Mouse (Mus musculus): Measurements from ENCODE around the gene 6030445D17Rik.

The 6030445D17Rik gene

DNA sequence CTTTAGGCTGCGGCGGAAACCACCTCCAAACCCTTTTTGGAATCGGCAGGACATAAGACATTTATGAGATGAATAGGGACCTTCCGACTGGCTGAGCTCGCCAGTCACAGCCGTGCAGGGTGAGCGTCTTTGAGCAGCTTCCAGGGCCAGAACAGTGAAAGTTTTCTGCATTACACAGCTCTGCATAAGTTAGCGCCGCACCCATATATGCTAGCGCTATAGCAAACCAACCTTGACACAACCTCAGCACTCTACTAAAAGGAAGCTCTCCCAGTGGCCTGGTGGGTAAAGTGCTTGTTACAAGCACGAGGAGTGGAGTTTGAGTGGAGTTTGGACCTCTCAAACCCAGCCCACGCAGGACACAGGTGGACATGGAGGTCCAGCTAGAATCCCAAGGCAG lies 2.8 kb upstream of the 6030445D17Rik start:
- no peak for DNase-seq (ENCODE audit: low spot score in 2 of 2)

DNA sequence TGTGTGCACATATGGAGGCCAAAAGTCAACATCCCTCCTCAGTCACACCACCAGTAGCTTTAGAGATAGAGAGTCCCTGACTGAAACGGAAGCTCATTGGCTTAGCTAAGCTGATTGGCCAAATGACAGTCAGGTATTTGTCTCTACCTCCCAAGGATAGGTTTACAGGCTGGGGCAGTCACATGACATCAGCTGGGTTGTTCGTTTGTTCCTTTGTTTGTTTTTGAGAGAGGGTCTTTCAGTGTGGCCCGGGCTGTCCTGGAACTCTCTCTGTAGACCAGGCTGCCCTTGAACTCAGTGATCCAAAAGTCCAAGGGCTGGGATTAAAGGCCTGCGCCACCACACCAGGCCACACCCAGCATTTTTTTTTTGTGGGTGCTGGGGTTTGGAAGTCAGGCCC lies 844 bp upstream of the 6030445D17Rik start:
- DNase-seq (ENCODE audit: low spot score in 2 of 2): peak in 1 of 2 experiments; percentile 30

DNA sequence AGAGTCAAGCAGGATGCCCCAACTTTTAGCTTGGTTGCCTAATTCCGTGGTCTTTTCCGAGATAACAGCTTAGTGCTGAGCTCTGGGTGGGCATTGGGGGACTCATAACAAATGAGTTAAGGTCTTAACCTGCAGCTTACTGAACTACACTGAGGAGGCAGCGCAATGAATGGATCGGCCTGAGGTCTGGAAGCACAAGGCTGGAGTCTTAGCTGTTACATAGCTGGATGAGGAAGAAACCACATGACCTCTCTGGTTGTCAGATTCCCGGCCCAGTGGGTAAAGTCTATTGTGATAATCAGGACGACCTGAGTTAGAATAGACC lies 327 bp upstream of the 6030445D17Rik start:
- peak in 1 of 2 experiments; percentile 48 for DNase-seq (ENCODE audit: low spot score in 2 of 2)

DNA sequence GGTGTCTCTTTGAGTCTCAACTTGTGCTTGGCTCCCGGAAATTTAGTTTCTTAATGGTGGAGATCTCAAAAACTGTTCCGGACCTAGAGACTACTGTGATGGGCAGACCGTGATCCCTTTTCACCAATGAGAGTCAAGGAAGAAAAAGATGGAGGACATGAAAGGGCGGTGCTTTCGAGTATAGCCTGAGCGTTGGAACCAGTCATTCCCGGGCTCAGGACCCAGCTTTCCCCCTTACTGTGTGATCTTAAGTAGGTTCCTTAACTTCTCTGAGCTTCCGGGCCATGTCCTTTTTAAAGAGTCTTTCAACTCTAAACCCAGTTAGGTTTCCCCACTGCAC lies 759 bp downstream of the 6030445D17Rik start:
- DNase-seq (ENCODE audit: low spot score in 2 of 2): peak in 1 of 2 experiments; percentile 51

DNA sequence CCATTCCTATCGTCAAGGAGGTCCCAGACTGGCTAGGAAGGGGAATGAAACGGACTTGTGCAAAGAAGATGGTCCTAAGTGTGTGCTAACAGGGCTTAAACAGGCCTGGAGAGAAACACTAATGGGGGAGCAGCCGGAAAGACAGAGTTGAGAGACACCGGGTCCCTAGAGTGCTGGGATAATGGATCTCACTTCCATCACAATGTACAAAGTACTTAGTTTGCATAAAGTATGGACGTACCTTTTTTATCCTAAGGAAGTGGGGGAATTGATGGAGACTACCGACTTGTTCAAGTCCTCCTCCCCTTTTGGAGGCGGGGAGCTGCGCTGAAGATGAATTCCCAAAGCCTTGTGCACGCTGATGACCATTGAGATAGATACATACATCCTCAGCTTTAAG lies 1.4 kb downstream of the 6030445D17Rik start:
- DNase-seq (ENCODE audit: low spot score in 2 of 2): no peak

DNA sequence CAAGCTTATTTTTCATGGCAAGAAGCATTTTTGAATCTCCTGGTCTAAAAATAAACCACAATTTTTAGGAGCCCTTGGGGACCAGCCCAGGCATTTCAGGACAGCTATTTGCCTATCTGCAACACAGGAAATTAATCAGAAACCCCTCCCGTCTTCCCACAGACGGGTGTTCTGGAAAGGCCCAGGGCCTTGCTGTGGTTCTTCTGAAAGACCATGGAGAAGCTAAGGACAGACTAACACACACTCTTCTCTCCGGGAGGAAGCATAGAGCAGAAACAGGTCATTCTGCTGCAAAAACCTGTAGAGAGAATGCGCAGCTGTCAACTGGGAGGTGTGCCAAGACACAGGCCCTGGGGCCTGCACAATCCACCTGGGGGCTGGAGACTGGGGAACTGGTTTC lies 4.2 kb downstream of the 6030445D17Rik start:
- DNase-seq (ENCODE audit: low spot score in 2 of 2): no peak

DNA sequence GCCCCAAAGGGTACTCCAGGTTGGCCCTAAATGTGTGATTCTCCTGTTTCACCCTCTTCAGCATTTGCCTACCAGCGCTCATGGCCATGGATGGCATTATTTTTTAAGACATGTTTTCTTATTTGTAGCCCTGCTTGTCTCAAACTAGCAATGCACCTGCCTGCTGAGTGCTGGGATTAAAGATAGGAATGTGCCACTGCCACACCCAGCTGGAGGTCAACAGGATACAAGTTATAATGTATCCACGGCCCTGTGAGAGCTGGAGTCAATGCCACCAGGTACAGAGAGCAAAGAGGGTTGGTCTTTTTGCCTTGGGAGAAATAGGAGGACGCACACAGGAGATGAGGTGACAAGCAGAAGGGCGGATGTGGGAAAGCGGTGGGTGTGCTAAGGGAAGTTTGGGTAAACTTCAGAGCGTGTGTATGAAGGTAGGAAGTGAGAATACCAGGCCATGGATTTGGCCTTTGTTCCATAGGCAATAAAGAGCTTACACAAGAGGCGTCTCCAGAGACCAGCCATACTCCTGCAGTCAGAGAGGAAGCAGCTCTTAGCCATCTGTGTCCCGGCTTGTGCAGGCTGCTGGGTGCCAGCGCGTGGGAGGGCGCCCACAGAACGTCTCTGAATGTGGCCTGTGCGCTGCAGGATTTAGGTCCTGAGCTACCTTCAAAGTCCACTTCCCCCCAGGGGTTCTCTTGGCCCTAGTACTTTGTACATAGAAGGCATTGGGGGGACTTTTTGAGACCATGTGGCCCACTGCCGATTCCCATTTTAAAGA lies 6.7 kb downstream of the 6030445D17Rik start:
- DNase-seq (ENCODE audit: low spot score in 2 of 2): no peak

DNA sequence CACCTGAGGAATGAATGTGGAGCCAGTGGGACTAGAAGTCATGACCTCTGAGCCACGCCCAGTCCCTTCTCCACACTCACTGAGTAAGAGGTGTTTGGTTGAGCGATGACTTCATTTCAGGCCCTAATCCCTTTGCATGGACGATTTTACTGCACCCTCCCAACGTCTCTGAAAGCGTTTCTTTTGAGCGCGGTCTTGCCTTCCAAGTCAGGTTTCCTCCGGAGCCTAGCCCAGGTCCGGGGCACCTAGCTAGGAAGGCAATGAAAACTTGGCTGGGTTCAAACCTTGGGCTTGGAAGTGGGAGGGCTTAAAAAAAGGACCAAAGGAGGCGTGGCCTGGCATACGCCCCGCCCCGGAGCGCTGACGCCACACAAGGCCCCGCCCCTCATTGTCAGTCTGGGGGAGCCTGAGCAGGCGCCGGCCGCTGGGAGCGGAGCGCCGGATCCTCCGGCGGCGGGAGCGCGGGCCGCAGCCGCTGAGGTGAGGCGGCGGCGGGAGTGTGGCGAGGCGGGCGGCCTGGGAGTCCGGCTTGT lies 7.4 kb downstream of the 6030445D17Rik start, which contains the start of gene Luzp1:
Gene Luzp1, plus strand, starts transcription at position 391 of the 533 bp plus-strand sequence.
- DNase-seq (ENCODE audit: low spot score in 2 of 2): peak; percentile 85 to 92

DNA sequence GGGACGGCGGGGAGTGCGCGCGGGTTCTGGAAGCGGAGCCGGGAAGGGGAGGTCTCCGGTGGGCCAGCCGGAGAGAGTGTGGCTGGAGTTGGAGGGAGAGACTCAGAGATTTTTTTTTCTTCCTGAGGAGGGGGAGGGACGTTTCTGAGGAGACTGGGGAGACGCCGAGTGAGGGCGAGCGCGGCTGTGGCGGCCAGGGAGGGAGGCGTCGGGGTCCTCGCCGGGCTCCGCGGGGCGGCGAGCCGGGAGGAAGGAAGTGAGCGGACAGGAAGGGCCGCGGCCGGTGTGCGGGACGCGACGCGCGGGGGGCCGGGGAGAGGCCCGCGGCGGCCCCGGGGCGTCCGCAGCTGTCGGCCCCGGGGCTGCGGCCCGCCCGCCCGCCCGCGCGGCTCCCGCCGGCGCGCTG lies 7.9 kb downstream of the 6030445D17Rik start:
- no peak for DNase-seq (ENCODE audit: low spot score in 2 of 2)

DNA sequence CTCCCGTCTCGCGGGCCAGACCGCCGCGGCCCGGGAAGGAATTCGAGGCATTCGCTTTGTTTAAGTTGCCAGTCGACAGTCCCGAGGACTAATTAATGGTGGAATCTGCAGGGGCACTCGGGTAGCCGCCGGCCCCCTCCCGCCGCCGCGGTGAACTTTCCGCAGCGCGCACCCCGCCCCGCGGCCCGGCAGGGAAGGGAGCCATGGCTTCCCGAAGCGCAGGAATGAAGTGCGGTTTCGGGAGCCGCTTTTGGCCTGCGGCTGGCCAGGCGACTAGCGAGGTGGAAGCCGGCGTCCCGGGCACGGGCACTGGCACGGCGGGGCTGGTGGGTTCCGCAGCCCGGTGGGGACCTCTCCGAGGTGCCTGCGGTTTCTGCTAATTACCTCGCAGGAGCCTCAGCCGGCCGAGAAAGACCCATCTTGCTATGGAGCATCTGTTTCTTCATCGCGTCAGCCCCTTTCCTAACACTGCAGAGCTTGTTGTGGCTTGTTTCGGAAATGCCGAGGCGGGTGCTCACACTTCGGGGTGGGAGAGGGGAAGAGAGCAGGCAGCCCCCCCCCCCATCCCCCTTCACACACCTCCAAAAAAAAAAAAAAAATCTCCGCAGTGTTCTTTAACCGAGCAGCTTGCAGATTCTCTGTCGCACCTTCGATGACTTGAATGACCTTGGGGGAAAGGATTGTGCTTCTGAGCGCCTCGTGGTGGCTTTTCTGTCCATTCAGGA lies 8.5 kb downstream of the 6030445D17Rik start:
- DNase-seq (ENCODE audit: low spot score in 2 of 2): peak; percentile 21 to 71

DNA sequence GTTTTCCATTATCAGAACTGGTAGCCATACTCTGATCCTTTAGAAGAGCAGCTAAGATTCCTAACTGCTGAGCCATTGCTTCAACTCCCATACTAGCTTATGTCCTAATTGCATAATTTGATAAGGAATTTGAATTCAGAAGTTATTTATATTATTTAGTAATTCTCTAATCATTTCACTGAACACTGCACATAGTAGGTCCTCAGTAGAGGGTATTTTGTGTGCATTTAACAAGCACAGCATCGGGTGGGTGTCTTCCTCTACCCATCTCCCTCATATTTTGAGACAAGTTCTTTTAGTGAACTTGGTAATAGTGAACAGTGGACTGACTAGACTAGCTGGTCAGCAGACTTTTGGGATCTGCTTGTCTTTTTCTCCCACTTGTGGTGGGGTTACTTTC lies 14.6 kb downstream of the 6030445D17Rik start:
- no peak for DNase-seq (ENCODE audit: low spot score in 2 of 2)

DNA sequence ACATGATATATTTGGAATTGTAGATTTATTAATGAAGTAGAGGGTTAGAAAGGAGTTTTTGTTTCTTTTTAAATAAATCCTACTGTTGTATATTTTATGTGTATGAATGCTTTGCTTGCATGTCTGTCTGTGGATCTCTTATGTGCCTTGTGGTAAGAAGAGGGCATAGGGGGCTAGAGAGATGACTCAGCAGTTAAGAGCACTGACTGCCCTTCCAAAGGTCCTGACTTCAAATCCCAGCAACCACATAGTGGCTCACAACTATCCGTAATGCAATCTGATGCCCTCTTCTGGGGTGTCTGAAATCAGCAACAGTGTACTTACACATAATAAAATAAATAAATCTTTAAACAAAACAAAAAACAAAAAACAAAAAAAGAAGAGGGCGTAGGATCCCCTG lies 24.5 kb downstream of the 6030445D17Rik start:
- DNase-seq (ENCODE audit: low spot score in 2 of 2): no peak

DNA sequence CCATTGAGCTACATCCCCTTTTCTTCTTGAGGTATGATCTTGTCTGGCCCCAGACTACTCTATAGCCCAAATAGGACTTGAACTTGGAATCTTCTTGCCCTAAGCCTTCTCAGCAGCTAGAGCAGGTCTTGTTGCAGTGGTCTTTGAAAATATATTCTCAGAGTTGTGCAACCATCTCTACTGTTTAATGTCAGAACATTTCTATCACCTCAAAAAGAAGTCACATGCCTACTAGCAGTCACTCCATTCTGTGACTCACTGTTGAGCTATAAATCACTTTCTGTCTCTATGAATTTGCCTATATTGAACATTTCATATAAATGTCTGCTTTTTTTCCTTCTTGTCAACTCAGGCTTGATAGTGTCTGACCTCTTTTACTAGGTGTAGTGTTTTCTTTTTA lies 33.9 kb downstream of the 6030445D17Rik start:
- no peak for DNase-seq (ENCODE audit: low spot score in 2 of 2)

DNA sequence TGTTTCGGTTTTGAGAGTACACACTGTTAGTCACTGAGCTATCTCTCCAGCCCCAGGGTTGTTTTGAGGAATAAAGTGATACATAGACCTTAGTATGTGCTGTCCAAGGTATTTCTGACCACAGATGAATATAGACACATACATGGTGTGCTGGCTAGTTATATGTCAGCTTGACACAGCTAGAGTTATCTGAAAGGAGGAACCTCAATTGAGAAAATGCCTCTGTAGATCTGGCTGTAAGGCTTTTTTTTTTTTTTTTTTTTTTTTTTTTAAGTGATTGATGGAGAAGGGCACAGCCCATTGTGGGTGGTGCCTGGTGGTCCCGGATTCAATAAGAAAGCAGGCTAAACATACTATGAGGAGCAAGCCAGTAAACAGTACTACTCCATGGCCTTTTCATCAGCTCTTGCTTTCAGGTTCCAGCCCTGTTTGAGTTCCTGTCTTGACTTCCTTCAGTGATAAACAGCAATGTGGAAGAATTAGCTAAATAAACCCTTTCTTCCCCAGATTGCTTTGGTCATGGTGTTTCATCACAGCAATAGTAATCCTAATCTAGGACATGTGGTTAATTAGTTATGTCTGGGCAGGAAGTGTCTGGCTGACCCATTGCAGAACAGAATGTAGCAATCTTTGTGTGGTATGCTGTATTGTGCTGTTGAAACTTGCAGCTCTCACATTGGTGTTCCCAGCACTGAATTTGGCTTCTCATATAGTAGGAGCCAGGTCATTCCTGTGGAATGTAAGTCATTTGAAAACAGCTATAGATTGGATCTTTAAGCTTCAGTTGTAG lies 43.6 kb downstream of the 6030445D17Rik start:
- DNase-seq (ENCODE audit: low spot score in 2 of 2): no peak

DNA sequence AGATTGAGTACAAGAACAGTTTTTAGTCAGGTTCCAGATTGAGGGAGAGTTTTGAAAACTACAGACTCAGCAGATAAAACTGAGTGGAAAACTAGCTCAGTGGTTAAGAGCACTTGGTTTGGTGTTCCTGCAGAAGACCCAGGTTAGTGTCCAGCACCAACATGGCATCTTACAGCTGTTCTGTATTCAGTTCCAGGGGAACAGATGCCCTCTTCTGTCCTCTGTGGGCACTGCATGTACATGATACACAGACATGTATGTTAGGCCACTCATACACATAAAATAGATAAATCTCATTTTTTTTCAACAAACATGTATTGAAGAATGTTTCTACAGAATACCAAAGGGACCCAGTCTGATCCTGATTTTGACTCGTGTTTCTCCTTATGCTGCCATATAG lies 47.8 kb downstream of the 6030445D17Rik start:
- DNase-seq (ENCODE audit: low spot score in 2 of 2): no peak

DNA sequence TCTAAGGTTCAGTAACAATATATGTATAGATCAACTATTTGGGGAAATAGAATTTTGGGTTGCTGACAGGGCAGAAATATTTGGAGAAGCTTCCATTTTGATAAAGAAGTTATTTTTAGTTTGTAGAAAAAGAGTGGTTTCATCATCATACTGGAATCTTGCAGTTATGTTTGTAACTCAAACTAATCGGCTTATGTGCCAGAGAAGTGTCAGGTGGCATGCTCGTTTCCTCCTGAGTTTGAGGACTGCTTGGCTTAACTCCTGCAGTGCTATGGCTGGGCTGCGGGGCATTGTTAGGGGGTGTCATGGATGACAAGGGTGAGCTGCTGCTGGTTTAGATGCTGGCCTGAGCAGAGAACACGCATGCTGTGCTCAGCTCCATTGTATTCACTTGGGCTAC lies 49.7 kb downstream of the 6030445D17Rik start:
- no peak for DNase-seq (ENCODE audit: low spot score in 2 of 2)

DNA sequence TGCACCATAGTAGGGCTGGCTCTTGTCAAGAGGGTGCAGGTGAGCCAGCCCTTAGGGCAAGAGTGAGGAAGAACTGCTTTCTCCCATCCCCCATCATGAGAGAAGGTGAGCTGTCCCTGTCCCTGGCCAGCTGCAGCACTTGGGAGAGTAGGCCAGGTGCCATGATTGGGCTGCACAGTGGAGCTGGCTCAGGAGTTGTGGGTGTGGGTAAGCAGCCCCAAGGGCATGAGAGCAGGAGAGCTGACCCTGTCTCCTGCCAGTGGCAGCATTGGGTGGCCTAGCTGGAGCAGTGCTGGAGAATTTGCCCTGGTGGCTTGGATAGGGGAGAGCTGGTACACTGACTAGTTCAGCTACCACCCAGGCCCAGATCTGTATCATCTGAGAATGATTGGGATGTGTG lies 50.9 kb downstream of the 6030445D17Rik start:
- no peak for DNase-seq (ENCODE audit: low spot score in 2 of 2)

Measured in spleen, postnatal 4 days (tissue).